Mouse (Mus musculus) natural killer cell, adult 2 months (primary cell): ENCODE data around the gene Mtfmt.
A peak's percentile ranks its signal among the peaks of the same experiment; 100 is the strongest.

Source experiments
- DNase-seq, 2 experiments: peaks; one replicate each; pipeline ENCODE4 v3.0.0; 2022; ENCODE audit warnings: low spot score in 2 of 2

The Mtfmt gene

DNA sequence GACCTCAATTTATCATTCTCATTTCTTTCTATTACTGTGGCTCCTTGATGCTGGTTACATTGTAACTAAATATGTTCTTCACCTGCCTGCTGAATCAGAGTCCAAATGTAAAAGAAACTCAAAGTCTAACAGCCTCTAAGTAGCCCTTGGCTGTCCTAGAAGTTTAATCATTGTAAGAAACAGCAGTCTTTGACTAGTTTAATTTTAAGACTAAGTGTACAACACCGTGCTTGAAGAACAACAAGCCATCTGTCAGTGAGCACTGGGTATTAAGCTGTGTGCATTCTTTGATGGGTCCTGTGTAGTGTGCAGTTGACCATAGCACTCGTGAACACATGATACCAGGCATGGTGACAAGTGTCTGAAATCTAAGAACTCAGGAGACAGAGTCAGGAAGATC lies 8.1 kb upstream of the Mtfmt start:
- DNase-seq, result no peak

DNA sequence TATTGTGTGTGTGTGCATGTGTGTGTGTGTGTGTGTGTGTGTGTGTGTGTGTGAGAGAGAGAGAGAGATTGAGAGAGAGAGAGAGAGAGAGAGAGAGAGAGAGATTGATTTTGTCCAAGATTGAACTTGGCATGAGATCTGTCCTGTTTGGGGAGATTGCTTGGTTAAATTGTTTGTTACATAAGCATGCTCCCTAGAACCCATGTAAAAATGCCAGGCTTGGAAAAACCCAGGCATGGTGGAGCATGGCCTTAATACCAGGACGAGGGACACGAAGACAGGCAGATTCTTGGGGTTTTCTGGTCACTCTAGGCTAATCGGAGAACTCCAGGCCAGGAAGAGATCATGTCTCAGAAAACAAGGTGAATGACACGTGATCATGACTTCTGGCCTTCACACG lies 7.6 kb upstream of the Mtfmt start:
- no peak for DNase-seq

DNA sequence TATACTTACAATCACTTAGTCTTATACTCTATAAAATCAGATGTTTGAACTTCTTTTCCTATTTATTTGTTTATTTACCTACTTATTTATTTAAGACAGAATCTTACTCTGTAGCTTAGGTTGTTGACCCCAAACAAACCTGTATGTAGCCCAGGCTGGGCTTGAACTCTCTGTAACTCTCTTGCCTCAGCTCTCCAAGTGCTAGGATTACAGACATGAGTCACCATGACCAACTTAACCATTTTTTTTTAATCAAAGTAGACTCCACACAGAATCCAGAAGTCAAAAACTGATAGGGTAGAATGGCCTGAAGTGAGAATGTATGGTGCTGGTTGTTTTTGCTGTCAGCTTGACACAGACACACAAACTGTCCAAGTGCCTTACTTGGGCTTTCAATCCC lies 5.2 kb upstream of the Mtfmt start:
- no peak for DNase-seq

DNA sequence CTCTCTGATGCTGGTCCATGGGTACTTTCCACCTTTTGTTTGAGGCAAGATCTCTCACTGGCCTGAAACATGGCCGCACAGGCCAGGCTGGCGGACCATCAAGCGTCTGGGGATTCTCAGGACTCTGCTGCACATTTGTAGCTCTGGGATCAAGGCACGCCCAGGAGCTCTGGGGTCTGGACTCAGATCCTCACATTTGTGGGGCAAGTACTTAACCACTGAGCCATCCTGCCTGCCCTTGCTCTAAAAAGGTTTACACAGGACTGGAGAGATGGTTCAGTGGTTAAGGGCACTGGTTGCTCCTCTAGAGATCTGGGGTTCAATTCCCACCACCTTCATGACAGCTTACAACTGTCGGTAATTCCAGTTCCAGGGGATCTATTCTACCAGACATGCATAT lies 4.7 kb upstream of the Mtfmt start:
- DNase-seq, result no peak

DNA sequence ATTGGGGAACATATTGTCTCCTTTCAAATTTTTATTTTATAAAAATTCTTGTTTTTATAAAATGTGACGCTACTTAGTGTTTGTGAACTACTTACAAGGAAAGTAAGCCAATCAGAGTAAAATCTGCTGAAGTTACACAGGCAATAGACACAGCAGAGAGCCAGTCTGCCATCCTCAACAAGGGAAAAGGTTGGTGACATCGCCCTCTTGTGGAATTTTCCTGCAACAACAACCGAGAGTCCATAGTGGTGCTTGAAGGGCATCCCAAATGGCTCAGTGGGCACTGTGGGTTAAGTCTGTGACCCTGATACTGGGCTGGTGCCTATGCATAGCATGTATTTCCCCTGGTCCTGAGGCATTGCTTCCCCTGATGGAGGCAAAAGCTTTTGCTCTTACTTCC lies 3.3 kb upstream of the Mtfmt start:
- peak; percentile 82 to 84 for DNase-seq

DNA sequence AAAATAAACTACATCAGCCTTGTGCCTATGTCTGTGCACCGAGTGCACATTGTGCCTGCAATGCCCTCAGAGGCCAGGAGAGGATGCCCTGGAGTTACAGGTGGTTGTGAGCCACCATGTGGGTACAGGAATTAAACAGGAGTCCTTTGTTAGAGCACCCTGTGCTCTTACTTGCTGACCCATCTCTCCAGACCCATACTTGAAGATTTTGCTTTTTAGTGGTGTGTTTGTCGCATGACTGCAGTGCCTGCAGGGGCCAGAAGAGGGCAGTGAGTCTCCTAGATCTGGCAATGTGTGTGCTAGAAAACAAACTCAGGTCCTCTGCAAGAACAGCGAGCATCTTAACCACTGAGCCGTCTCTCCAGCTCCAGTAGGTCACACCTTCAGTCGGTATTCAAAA lies 1.4 kb upstream of the Mtfmt start:
- peak; percentile 38 to 59 for DNase-seq

DNA sequence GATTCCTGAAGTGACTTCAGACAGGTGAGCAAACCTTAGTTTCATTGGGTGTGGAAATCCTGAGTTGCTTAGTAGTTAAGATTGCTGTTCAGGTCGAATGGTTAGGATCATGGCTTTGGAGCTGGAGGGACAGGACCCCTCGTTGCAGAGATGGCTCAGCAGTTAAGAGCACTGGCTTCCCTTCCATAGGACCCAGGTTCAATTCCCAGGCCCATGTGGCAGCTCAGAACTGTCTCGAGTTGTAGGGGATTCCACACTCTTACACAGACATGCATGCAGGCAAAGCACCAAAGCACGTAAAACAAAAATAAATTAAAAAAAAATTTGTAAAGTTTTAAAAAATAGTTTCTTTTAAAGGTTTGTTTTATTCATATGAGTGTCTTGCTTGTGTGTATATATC lies 371 bp upstream of the Mtfmt start:
- DNase-seq, result no peak

DNA sequence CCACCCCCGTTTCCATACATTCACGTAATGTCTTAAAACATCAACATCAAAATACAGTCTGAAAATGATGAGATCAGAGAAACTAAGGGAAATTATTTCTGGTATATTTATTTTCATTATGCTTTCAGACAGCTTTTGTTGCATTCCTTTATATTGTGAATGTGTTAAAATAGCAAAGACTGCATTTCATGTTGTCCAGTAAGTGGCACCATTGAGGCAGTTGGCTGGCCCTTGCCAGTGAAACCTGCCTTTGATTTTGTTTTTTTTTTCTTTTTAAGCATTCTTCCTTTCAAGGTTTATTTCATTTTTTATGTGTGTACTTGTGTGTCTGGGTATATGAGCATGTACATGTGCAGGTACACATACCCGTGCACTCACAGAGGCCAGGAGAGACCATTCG lies 9.1 kb downstream of the Mtfmt start:
- no peak for DNase-seq

DNA sequence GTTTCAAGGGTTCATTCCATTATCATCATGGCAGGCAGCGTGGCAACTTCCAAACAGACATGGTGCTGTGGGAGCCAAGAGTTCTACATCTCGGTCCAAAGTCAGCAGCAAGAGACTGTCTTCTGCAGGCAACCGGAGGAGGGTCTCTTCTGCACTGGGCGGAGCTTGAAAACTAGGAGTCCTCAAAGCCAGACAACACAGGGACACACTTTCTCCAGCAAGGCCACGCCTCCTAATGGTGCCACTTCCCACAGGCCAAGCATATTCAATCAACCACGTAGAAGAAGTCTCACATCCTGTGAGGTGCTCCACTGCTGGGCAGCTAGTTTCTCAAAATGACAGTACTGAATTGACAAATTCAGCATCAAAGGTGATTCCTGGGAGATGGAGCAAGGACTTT lies 12.4 kb downstream of the Mtfmt start:
- DNase-seq, result no peak

DNA sequence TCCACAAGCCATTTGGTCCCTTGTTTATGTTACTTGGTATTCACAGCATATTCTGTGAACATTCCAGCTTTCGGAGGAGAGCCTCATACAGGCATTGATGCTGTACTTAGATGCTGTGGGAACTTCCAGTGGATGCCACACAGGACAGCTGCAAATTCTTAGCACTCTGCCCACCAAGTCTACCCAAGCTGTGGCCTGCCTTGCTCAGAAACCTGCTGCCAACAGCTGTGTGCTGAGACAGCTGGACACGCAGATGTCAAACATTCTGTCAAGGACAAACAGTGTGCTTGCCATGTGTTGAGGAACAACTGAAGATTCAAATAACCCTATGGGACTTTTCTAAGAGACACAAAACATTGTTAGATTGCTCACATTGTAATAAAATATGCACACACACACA lies 23.4 kb downstream of the Mtfmt start:
- no peak for DNase-seq

DNA sequence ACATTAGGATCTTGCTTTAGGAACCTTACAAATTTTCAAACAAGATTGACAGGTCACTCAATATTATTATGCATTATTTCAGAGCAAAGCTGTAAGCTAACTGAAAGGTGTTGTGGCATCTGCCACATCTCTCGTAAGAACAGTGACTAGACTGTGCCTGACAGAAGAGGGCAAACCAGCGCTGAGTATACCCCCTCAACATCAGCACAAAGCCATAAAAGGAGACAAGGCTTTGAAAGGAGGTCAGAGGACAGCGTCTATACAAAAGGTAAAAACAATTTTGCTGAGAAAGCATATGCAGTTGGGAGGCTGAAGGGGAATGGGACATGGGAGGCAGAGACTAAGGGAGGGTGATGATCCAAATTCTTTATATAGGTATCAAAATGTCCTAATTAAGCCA lies 24.6 kb downstream of the Mtfmt start:
- no peak for DNase-seq

DNA sequence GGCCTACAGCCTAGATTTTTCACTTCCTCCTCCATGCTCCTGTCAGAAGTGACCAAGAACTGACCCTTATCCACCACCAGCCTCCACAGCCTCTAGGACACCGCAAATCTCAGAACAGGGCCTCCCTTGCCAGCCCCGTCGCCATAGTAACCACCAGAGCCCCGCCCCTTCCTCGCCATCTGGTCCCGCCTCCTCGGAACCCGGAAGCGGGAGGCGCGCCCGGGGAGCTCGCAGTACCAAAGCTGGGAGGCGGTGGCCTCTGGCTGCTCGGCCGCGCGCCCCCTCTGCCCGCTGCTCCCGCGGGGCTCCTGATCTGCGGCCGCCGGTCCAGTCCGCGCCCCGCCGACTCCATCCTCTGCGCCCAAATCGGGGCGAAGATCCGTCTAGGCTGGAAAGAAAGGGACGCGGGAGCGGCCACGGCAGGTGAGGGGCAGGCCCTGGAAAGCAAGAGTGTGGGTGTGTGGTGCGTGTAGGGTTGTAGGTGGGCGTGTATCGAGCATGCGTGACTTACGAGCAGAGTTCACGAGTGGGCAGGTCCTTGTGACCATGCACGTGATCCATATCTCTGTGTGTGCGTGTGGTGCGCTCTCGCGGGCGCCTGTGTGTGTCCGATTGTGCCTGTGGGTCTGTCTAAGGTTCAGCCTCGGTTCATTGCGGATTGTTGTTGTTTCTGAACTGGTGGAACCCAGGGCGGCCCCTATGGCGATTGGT lies 25.3 kb downstream of the Mtfmt start, which contains the start of gene Spg21:
TSS of gene Spg21 (plus strand) at position 216 of the 711 bp plus-strand sequence.
- peak; percentile 96 to 97 for DNase-seq

DNA sequence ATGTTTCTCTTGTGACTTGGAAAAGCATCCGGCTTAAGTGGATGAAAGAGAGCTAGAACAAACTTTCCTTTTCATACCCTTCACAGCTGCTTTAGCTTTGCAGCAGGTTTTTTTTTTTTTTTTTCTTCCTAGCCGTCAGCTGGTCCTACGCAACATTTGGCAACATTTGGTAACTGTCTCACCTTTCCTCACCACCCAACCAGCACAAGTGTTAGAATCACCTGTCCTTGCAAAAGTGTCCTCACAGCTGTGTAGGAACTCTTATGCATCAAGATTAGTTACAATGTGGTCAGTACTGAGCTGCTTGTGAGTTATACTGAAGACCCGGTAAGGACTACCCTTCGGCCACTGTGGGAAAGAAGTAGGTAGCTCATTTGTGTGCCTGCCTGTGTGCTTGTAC lies 27.0 kb downstream of the Mtfmt start:
- DNase-seq, result no peak

DNA sequence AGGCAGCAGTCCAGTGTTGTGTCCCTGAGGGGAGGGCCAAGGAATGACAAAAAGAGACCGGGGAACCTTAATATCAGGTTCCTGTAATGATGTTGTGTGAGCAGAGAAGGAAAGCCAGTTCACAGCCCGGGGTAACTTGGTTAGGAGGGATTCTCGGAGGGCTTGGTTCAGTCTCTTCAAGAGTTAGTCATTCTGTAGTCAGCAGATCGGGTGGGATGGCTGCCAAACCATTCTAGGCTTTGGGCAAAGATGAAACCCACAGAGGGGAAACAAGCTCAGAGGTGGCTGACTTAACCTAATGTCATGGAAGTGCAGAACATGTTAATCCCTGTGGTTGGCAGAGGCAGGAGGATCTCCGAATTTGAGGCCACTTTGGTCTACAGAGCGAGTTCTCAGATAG lies 28.6 kb downstream of the Mtfmt start:
- no peak for DNase-seq

DNA sequence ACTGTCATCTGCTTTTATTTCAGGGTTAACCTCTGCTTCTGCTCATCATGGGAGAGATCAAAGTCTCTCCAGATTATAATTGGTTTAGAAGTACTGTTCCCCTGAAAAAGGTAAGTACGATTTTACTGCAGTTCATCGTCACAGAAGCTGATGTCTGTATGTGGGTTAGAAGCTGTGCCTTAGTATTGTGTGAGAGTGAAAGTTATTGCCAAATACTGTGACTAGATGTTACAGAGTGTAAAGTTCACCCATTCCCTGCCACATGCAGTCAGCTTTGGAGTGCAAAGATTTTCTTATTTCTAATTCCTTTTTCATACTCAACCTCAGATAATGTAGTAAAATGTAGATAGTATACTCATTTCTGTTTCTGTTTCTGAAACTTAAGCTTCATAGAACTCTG lies 29.7 kb downstream of the Mtfmt start:
- DNase-seq, result no peak

DNA sequence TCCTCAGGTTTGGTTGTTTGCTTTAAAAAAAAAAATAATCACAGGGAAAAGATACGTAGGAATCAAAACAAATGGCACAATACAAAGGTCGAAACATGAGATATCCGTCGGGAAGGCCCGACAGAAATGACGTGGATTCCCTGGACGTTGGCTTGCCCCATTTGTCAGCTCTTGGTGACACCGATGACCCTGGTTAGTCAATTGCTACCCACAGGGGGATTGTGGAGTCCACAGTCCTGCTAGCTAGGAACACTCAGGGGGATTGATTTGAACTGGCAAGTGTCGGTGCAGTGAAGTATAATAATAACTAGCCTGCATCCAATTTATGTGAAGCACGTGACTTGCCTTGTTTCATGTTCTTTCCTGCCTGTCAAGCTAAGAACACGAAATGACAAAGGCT lies 32.1 kb downstream of the Mtfmt start:
- DNase-seq, result no peak

DNA sequence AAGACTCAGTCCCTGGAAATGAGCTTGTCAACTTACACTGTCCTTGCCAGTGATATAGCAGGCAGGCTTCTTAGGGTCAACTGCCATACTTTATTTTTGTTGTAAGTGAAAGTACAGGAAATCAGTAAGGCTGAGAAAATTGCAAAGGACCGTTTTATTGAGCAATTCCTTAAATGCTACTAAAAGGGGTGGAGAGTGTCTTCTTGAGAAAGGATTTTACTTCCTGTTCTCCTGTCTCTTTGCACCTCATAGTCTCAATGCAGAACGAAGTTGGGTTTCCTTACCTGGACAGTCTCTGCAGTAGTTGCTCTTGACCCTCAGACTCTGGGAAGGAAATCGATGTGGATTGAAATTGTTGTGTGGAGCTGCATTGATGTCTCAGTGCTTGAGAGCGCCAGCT lies 37.2 kb downstream of the Mtfmt start:
- DNase-seq, result no peak

DNA sequence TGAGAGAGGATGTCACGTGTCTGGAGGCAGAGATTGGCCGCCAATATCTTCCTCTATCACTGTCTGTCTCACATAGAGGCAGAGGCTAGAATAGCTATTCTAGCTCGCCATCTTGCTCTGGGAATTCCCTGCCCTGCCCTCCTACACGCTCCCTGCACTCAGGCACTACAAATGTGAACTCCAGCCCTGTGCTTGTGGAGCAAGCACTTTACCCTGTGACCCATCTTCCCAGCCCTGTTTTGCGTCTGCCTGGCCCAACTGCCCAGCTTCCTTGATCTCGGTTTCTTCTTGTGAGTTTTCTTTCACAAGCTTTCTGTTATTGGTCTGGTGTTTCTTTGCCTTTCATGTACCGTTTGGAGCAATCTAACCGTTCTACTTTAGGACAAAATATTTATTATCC lies 43.6 kb downstream of the Mtfmt start:
- no peak for DNase-seq

DNA sequence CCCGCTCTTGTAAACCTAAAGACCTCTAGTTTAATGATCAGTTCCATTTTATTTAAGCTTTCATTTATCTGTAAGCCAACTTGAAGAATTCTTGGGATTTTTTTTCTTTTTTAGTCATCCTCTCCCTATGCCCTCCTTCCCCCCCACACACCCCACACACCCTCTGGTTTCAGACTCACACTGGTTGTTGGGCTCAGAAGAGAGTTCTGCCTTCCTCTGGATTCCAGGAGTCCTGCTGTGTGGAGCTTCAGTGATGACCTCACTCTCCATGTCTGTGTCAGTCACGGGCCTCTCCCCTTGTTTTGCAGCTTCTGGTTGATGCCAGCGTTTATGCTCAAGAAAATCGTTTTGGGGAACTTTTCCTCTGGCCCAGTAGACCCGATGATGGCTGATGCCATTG lies 44.5 kb downstream of the Mtfmt start:
- DNase-seq, result no peak

DNA sequence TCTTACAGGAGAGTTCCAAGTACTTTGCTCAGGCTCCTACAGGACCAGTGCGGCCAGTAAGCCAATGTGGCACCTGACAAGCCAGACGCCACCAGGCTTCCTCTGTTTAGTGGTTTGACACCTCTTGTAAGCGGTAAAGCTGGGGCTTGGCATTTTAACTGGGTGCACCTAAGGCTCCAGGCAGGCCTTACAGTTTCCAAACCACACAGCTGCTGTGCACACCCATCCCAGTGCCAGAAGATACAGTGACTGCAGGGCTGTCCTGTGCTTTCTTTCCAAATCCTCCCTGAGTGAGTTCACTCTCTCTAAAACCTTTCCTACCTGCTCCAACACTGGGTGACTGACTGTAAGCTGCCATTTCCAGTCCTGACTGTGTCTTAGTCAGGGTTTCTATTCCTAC lies 55.9 kb downstream of the Mtfmt start:
- peak; percentile 15 to 18 for DNase-seq

DNA sequence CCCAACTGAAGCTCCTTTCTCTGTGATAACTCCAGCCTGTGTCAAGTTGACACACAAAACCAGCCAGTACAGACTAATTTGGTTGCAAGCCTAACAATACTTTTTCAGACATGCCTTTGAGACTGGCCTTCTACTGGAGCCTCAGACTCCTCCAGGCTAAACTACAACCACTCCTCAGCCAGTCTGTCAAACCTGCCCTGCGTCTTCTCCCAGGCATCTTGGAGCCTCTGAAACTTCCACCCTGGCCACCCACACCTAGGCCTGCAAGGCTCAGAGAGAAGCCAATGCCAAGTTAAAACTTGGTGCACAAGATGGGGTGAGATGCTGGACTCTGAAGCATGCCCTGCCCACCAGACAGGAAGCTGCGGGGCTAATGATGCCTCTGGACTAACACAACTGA lies 56.8 kb downstream of the Mtfmt start:
- no peak for DNase-seq

DNA sequence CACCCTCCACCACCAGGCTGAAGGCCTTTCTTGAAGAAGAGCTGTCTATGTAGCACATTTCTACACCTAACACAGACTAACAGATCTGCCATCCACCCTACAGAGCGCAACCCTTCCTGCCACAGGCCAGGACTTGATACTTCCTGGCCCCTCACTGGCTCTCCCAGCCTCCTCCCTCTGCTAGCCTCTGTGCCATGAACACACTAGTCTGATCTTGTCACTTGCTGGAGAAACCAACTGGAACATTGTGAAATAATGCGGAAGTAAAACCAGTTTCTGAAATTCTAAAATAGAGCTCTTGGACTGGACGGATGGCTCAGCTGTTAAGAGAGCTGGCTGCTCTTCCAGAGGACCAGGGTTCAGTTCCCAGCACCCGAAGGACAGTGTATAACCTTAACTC lies 57.3 kb downstream of the Mtfmt start:
- no peak for DNase-seq

DNA sequence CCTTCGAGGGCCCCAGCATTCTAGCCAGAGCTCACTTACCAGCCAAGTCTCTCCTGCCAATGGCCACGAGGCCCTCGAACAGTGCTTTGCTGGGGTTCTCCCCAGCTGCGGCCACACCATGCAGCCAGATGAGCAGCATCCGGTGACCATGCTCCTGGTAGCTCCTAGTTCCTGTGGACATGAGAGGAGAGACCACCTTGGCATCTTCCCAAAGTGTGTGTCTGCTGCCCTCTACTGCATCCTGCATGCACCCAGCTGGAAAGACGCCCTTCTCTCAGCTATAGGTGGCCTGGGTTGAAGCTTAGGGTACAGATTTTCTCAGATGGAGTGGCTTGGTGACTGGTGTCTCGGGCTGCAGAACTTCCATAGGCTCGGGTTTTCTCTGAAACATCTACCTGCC lies 66.6 kb downstream of the Mtfmt start:
- DNase-seq, result no peak
